Mouse (Mus musculus) liver, embryonic 13.5 days (tissue): ENCODE measurements around the gene Hist1h2bj. TPM values are rescaled to one million over a fixed set of nuclear protein-coding genes. Genes with fewer than 3 reads are reported as not detected.
A peak's percentile ranks its signal among the peaks of the same experiment; 100 is the strongest.

Experiments
- ATAC-seq: fragments of 200-750 bp; cut with Nextera tagmentation; 2 replicates; pipeline ENCODE4 v1.8.0; 2017; ENCODE audit warnings: low read depth, mild to moderate bottlenecking, moderate number of reproducible peaks, moderate library complexity
- DNase-seq: peaks from one replicate; pipeline ENCODE4 v3.0.0; 2022
- H3K27ac ChIP-seq: fragments of 300-500 bp; sonication (generic); 2 replicates; pipeline ENCODE4 v1.5.1; 2015; ENCODE audit warnings: moderate library complexity, mild to moderate bottlenecking, inconsistent platforms
- H3K27me3 ChIP-seq: fragments of 300-500 bp; sonication (generic); 2 replicates; pipeline ENCODE4 v1.6.1; 2015; ENCODE audit warnings: mild to moderate bottlenecking, inconsistent platforms
- H3K36me3 ChIP-seq: fragments of 300-500 bp; sonication (generic); 2 replicates; pipeline ENCODE4 v1.6.1; 2015; ENCODE audit warnings: mild to moderate bottlenecking, inconsistent platforms
- H3K4me1 ChIP-seq: fragments of 300-500 bp; sonication (generic); replicated peaks from 2 replicates; pipeline ENCODE4 v1.6.1; 2015; ENCODE audit warnings: inconsistent platforms
- H3K4me2 ChIP-seq: fragments of 300-500 bp; sonication (generic); 2 replicates; pipeline ENCODE4 v1.6.1; 2015; ENCODE audit warnings: inconsistent platforms, mild to moderate bottlenecking, moderate library complexity
- H3K4me3 ChIP-seq: fragments of 300-500 bp; sonication (generic); replicated peaks from 2 replicates; pipeline ENCODE4 v1.5.1; 2015; ENCODE audit warnings: mild to moderate bottlenecking, inconsistent platforms
- H3K9ac ChIP-seq: fragments of 300-500 bp; sonication (generic); 2 replicates; pipeline ENCODE4 v1.6.1; 2015; ENCODE audit warnings: mild to moderate bottlenecking, inconsistent platforms
- H3K9me3 ChIP-seq: fragments of 300-500 bp; sonication (generic); replicated peaks from 2 replicates; pipeline ENCODE4 v1.6.1; 2016; ENCODE audit warnings: inconsistent platforms
- WGBS: fragments of 180-500 bp; shearing (Covaris S2); methylation state at CpG from one replicate; pipeline ENCODE4 v1.1.7; 2015; ENCODE audit not compliant: insufficient replicate concordance; 5-methylcytosine and 5-hydroxymethylcytosine counted together
- polyA plus RNA-seq: library from polyadenylated mRNA; unstranded; fragments of >200 nt; fragmentation: Nextera tagmentation; extraction: Ambion mirVana; gene quantifications from 2 replicates; pipeline ENCODE4 v1.2.1, GENCODE M21; 2015

The Hist1h2bj gene
- polyA plus RNA-seq, 1 experiment from 2014 or later = 16.7 TPM

DNA sequence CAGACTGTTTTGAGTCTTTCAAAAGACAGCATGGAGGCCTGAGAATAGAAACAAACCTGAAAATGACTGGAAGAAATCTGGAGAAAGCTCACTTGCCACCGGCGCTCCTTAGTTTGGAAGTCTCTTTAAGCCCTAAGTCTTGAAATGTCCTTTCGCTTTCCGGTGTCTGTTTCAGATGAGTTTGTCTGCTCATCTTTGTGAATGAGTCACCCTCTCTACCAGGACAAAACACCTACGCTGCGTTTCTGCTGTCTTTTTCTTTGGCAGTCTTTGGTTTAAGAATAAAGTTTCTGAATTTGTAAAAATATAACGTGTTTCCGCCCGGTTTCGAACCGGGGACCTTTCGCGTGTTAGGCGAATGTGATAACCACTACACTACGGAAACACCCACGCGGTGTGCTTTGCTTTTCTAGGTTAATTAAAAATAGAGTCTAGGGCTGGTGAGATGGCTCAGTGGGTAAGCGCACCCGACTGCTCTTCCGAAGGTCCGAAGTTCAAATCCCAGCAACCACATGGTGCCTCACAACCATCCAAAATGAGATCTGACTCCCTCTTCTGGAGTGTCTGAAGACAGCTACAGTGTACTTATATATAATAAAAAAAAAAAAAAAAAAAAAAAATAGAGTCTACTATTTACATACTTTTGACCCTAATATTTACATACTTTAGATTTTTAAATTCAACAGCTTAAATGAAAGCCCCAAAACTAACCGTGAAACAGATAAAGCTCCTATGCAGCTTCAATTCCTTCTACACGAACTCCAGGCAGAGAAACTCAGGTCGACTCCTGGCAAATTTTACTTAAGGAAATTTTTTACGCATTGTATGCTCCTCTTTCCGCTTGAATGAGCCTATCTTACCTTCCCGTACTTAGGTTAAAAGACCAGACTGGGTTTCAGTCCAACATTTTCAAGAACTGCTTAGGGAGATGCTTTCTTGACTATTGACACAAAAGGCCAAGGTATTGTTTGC lies 27.2 kb upstream of the Hist1h2bj start:
- Histone ChIP-seq H3K27ac (no peak overlapping the region), H3K9ac (peak overlapping the region; percentile 2; the same call in 1 of the 2 replicates), H3K4me2 (peak overlapping the region; percentile 60), H3K4me3 (peak overlapping the region; percentile 39), H3K36me3 (no peaks in the 10 kb centered on the region), H3K4me1 (peaks cover 34% of the 10 kb centered on the region), H3K9me3 (no peaks in the 10 kb centered on the region), H3K27me3 (peaks cover 40% of the 10 kb centered on the region)
- ATAC-seq (peak; percentile 86), DNase-seq (peak; percentile 86)
- WGBS = 10% methylated on average over 27 of the region's 27 CpGs

DNA sequence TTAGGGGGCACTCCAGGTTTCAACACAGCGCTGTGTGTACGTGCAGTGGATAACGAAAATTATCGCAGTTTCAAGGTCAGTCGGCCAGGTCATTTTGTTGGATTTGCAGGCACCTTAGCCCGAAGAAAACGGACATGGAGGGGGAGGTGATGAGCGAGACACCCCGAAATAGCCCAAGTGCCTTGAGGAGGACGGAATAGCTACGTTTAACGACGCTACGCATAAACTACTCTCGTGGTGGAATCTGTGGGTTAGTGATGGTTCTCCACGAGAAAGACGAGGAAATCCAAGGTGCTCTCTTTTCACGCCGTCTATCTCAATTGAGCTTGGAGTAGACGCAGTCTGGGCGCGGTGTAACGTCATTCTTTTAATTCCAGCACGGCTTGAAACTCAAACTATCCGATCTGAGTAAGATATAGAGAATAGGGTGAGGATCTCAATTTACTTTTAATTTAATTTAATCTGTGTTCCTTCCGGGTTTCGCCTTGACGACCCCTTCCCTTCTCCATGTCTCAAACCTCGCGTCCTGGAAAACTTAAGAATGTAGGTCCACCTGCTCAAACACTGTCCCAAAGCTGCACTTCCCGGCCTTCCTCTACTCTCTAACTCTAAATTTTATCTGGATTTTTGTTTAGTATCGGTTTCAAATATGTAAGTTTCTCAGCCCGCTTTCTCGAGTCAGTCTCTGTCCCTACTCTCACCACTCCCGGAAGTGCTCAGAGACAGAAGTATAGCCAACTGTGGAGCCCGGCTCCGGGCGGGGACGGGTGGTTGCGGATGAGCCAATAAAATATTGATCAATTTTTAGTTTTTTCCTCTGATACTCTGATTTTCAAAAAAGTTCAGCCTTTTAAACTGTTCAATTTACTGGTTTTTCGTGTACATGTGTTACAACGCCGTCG lies 22.8 kb upstream of the Hist1h2bj start:
- Histone ChIP-seq H3K27ac (peak overlapping the region; percentile 59), H3K4me3 (peak overlapping the region; percentile 70), H3K9me3 (no peaks in the 10 kb centered on the region), H3K4me2 (peak overlapping the region; percentile 81), H3K9ac (peak overlapping the region; percentile 80), H3K27me3 (peaks cover 3% of the 10 kb centered on the region; the same call in 1 of the 2 replicates), H3K36me3 (no peaks in the 10 kb centered on the region), H3K4me1 (peaks cover 24% of the 10 kb centered on the region)
- under 1% methylated on average over 44 of the region's 44 CpGs for WGBS
- peak; percentile 67 for ATAC-seq
- no peak for DNase-seq

DNA sequence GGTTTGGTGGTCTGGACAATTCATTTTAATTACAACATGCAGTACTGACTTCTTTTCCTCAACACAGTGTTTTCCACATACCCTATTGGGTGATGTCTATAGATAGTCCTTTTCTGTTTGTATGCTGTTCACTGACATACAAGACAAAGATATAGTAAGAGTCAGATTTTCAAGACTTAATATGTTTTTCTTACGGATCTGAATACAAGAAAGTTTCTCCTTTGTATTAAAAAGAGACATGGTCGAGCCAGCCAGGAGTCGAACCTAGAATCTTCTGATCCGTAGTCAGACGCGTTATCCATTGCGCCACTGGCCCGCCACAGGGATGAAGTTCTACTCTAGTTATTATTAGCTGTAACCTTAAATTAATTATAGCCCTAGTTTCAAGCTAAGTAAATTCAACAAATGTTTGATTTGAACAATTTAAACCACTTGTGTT lies 22.1 kb upstream of the Hist1h2bj start:
- Histone ChIP-seq H3K9ac (peak overlapping the region; percentile 80), H3K36me3 (no peaks in the 10 kb centered on the region), H3K9me3 (no peaks in the 10 kb centered on the region), H3K27ac (peak overlapping the region; percentile 76), H3K4me1 (peaks cover 24% of the 10 kb centered on the region), H3K27me3 (no peaks in the 10 kb centered on the region), H3K4me2 (peak overlapping the region; percentile 81), H3K4me3 (peak overlapping the region; percentile 70)
- ATAC-seq (peak; percentile 75), DNase-seq (peak; percentile 76)
- under 1% methylated on average over 8 of the region's 8 CpGs for WGBS

DNA sequence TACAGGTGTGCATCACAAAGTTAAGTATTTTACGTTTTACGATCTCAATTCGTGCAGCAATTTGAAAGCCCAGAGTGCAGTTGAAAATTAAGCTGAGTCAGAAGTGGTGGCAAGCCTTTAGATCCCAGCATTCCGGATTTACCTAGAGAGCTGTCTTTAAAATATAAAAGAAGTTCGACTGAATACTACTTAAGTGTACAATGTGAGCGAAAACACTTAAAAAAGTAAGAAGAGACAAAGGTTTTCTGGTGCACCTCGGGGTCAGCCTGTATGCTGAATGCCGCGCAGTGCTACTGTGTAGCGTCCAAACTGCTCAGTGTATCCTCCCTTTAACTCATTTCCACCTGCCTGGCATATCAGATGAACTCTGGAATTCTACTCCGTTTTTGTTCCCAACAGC lies 21.4 kb upstream of the Hist1h2bj start:
- Histone ChIP-seq H3K9ac (peak overlapping the region; percentile 80), H3K4me3 (peak overlapping the region; percentile 70), H3K9me3 (no peaks in the 10 kb centered on the region), H3K27ac (peak overlapping the region; percentile 76), H3K36me3 (no peaks in the 10 kb centered on the region), H3K4me1 (peaks cover 21% of the 10 kb centered on the region), H3K27me3 (no peaks in the 10 kb centered on the region), H3K4me2 (peak overlapping the region; percentile 81)
- ATAC-seq (peak; percentile 58), DNase-seq (no peak)
- under 1% methylated on average over 11 of the region's 11 CpGs for WGBS

DNA sequence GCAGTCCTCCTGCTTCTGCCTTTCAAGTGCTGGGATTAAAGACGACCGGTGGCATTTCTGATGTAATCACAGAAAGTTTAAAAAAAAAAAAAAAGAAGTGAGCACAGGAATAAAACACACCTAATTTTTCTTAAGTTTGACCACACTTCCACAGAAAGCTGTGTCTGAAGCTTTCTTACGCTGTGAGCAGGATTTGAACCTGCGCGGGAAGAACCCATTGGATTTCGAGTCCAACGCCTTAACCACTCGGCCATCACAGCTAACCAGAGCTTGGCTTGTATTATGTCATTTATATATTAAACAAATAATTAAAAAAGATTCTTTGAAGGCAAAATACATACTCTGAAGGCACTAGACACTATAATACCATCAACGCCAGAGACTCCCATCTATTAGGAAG lies 20.8 kb upstream of the Hist1h2bj start:
- Histone ChIP-seq H3K4me2 (peak overlapping the region; percentile 81), H3K4me1 (peaks cover 21% of the 10 kb centered on the region), H3K27ac (peak overlapping the region; percentile 76), H3K36me3 (no peaks in the 10 kb centered on the region), H3K9ac (peak overlapping the region; percentile 80), H3K9me3 (no peaks in the 10 kb centered on the region), H3K4me3 (peak overlapping the region; percentile 70), H3K27me3 (no peaks in the 10 kb centered on the region)
- ATAC-seq = peak; percentile 67
- peak; percentile 79 for DNase-seq
- under 1% methylated on average over 9 of the region's 9 CpGs for WGBS

DNA sequence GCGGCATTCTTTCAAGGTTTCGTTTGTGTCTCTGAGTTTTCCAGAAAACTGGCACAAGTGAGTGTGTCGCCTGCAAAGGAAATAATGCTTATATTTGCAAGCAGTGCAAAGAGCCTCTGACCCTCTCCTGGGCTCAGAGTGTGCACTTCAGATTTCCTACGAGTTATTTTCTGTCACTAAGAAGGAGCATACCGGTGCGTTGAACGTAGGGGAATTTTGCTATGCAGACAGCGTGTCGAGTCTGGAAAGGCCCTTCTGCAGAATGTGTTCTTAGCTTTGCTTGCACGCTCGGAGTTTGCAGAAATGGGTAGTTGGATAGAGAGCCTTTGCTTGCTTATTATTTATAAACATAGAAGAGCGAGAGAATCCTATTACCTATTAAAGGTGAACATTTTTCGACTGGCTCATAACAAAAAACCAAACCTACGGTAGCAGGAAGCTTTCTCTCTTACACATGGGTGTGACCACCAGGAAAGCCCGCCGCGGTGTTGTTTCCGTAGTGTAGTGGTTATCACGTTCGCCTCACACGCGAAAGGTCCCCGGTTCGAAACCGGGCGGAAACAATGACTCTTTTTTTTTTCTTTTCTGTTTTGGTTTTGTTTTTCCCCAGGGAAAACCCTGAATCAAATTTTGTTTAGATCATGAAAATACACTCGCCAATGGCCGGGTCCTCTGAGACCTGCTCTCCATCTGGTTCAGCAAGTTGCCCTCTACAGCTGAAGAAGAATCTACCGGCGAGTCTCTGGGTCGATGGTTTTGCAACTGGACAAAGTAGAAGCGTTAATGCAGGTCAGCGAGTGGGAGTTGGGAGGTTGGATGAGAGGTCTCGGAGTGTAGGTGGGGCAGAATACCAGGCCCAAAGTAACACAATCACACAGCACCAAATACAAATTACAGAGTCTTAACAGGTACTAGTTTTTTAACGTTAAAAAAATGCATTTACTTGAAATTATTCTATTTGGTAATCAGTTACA lies 16.7 kb upstream of the Hist1h2bj start:
- Histone ChIP-seq H3K27me3 (no peaks in the 10 kb centered on the region), H3K4me3 (peak overlapping the region; percentile 66), H3K27ac (peak overlapping the region; percentile 58), H3K4me1 (peaks cover 30% of the 10 kb centered on the region), H3K4me2 (peak overlapping the region; percentile 73), H3K9ac (peak overlapping the region; percentile 74), H3K36me3 (no peaks in the 10 kb centered on the region), H3K9me3 (no peaks in the 10 kb centered on the region)
- peak; percentile 78 for DNase-seq
- 0 out of 2 replicates have a peak, but pooled peaks have one; percentile 33 for ATAC-seq
- WGBS = 1% methylated on average over 35 of the region's 35 CpGs

DNA sequence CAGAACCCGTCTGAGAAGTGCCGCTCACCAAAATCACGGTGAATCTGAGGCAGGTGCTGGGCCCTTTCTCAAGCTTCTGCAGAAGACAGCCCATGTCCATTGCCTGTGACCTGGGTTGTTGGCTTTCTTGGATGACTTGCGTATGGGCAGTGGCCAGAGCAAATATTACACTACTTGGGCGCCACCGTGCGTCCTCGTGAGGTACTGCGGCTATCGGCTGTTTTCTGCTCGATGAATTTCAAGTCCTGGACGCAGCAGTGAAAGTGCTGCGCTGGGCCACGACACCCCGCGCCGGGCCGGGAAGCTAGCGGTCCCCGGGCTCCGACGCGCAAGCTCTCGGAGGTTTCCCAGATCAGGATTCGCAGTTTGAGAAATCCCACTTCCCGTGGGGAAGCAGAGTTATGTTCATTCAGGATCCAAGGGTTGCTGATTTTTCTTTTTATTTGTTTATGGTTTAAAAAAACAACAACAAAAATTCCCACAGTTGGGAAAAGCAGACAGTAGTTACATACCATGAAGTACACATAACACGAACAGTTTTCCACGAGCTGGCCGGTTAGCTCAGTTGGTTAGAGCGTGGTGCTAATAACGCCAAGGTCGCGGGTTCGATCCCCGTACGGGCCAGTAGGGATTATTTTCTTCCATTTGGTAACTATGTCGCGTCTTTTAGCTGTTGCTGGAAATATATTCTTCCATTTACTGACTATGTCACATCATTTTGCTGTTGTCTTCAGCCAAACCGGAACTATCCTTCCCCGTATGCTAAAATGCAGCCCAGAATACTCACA lies 14.1 kb upstream of the Hist1h2bj start:
- Histone ChIP-seq H3K36me3 (no peaks in the 10 kb centered on the region), H3K27me3 (no peaks in the 10 kb centered on the region), H3K9me3 (no peaks in the 10 kb centered on the region), H3K27ac (peak overlapping the region; percentile 91), H3K9ac (peak overlapping the region; percentile 81), H3K4me3 (peak overlapping the region; percentile 67), H3K4me2 (peak overlapping the region; percentile 72), H3K4me1 (peaks cover 40% of the 10 kb centered on the region)
- under 1% methylated on average over 40 of the region's 40 CpGs for WGBS
- peak; percentile 81 for ATAC-seq
- peak; percentile 89 for DNase-seq

DNA sequence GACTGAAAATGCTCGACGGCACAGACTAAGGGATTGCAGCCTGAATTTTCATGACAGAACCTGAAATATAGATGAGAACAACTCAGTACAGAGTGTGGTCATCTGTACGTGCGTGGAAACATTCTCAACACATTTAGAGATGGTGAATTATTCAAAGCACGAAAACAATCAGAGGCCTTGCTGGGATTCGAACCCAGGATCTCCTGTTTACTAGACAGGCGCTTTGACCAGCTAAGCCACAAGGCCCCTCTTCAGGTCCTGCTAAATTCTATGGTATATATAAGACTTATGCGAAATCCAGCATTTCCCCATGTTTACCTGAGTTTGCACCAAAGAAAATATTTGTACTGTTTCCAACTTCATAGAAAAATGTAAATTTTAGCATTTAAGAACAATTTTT lies 13.1 kb upstream of the Hist1h2bj start:
- Histone ChIP-seq H3K4me2 (peak overlapping the region; percentile 72), H3K9ac (peak overlapping the region; percentile 81), H3K4me1 (peaks cover 44% of the 10 kb centered on the region), H3K27me3 (no peaks in the 10 kb centered on the region), H3K27ac (peak overlapping the region; percentile 91), H3K9me3 (no peaks in the 10 kb centered on the region), H3K36me3 (no peaks in the 10 kb centered on the region), H3K4me3 (peak overlapping the region; percentile 67; the same call in 1 of the 2 replicates)
- WGBS = 16% methylated on average over 8 of the region's 8 CpGs
- ATAC-seq (0 out of 2 replicates have a peak, but pooled peaks have one; percentile 1), DNase-seq (no peak)

DNA sequence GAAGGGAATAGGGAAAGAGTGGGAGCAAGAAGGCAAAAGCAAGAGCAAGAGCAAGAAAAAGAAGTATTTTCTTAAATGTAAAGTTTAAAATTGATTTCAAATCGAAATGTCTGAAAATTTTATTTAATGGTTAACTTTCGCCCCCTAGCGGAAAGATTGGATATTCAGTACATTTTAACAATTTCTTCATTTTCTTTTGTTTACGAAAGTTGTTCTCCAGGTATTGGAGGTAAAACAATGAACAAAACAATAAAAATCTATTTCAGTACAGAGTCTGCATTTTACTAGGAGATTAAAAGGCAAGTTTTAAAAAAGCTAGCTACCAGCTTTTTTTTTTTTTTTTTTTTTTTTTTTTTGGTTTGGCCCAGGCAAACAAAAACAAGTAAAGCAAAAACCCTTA lies 12.5 kb upstream of the Hist1h2bj start:
- WGBS = 12% methylated on average over 4 of the region's 4 CpGs
- Histone ChIP-seq H3K27me3 (no peaks in the 10 kb centered on the region), H3K4me3 (no peak overlapping the region), H3K9me3 (no peaks in the 10 kb centered on the region), H3K4me1 (peaks cover 41% of the 10 kb centered on the region), H3K9ac (no peak overlapping the region), H3K4me2 (no peak overlapping the region), H3K36me3 (no peaks in the 10 kb centered on the region), H3K27ac (no peak overlapping the region)
- ATAC-seq = no peak
- no peak for DNase-seq
